Mouse (Mus musculus): ENCODE measurements around the gene Mecom. TPM values are rescaled to one million over a fixed set of nuclear protein-coding genes. Genes with fewer than 3 reads are reported as not detected.

Mecom gene
- polyA plus RNA-seq (2014; fragmentation: Illumina TruSeq; extraction: RNeasy Lipid Tissue Mini Kit (QIAGEN cat#74804); ENCODE audit: low read depth, low replicate concordance), result 10.0 TPM

GRCm38 (mm10) chr3:30547908-30548307 is at the start of gene Mecom:
Gene Mecom, minus strand, starts transcription at chr3:30548008.

Other genes starting within 250 kb of the Mecom start
- not detected for gene Actrt3, start 51.9 kb upstream of the Mecom start, polyA plus RNA-seq (2014; fragmentation: Illumina TruSeq; extraction: RNeasy Lipid Tissue Mini Kit (QIAGEN cat#74804); ENCODE audit: low read depth, low replicate concordance)
- gene Mynn, start 54.1 kb upstream of the Mecom start, polyA plus RNA-seq (2014; fragmentation: Illumina TruSeq; extraction: RNeasy Lipid Tissue Mini Kit (QIAGEN cat#74804); ENCODE audit: low read depth, low replicate concordance), result 11.9 TPM
- gene Lrriq4, start 96.5 kb upstream of the Mecom start, polyA plus RNA-seq (2014; fragmentation: Illumina TruSeq; extraction: RNeasy Lipid Tissue Mini Kit (QIAGEN cat#74804); ENCODE audit: low read depth, low replicate concordance), result not detected
- not detected for gene Lrrc34, start 99.9 kb upstream of the Mecom start, polyA plus RNA-seq (2014; fragmentation: Illumina TruSeq; extraction: RNeasy Lipid Tissue Mini Kit (QIAGEN cat#74804); ENCODE audit: low read depth, low replicate concordance)
- 0.45 TPM for gene Lrrc31, start 151.8 kb upstream of the Mecom start, polyA plus RNA-seq (2014; fragmentation: Illumina TruSeq; extraction: RNeasy Lipid Tissue Mini Kit (QIAGEN cat#74804); ENCODE audit: low read depth, low replicate concordance)
- not detected for gene Samd7, start 198.3 kb upstream of the Mecom start, polyA plus RNA-seq (2014; fragmentation: Illumina TruSeq; extraction: RNeasy Lipid Tissue Mini Kit (QIAGEN cat#74804); ENCODE audit: low read depth, low replicate concordance)
- 44.2 TPM for gene Sec62, start 244.9 kb upstream of the Mecom start, polyA plus RNA-seq (2014; fragmentation: Illumina TruSeq; extraction: RNeasy Lipid Tissue Mini Kit (QIAGEN cat#74804); ENCODE audit: low read depth, low replicate concordance)

All from heart, adult 10 weeks (tissue).